Mouse (Mus musculus) E14TG2a.4 (cell line): ENCODE data around the gene Mrpl37.
A peak's percentile ranks its signal among the peaks of the same experiment; 100 is the strongest.
"Not testable (repeated sequence)": the region's sequence is repeated elsewhere in the genome, so short reads cannot be mapped to it uniquely, and the experiment has no call there.

Experiments
- H3K27me3 ChIP-seq: 2 replicates; pipeline ENCODE4 v1.6.1; 2014; ENCODE audit warnings: low read length, control low read depth; ENCODE audit not compliant: insufficient read depth
- H3K36me3 ChIP-seq: 2 replicates; pipeline ENCODE4 v1.6.1; 2014; ENCODE audit warnings: low read length, control low read depth; ENCODE audit not compliant: insufficient read depth
- H3K4me1 ChIP-seq: replicated peaks from 2 replicates; pipeline ENCODE4 v1.6.1; 2014; ENCODE audit warnings: low read depth, low read length, control low read depth
- H3K4me3 ChIP-seq: replicated peaks from 2 replicates; pipeline ENCODE4 v1.5.1; 2014; ENCODE audit warnings: mild to moderate bottlenecking, low read length
- H3K9me3 ChIP-seq: 2 replicates; pipeline ENCODE4 v1.6.1; 2014; ENCODE audit warnings: low read length, control low read depth
- CTCF ChIP-seq: conservative IDR thresholded peaks from 2 replicates; pipeline ENCODE4 v1.5.1; 2014; ENCODE audit warnings: low read length
- NANOG ChIP-seq: IDR thresholded peaks from 2 replicates; pipeline ENCODE4 v1.6.1; 2014; ENCODE audit warnings: borderline replicate concordance, low read length, mixed read lengths
- POU5F1 ChIP-seq: IDR thresholded peaks from 2 replicates; pipeline ENCODE4 v1.6.1; 2014; ENCODE audit warnings: low read length, borderline replicate concordance

Gene Mrpl37

DNA sequence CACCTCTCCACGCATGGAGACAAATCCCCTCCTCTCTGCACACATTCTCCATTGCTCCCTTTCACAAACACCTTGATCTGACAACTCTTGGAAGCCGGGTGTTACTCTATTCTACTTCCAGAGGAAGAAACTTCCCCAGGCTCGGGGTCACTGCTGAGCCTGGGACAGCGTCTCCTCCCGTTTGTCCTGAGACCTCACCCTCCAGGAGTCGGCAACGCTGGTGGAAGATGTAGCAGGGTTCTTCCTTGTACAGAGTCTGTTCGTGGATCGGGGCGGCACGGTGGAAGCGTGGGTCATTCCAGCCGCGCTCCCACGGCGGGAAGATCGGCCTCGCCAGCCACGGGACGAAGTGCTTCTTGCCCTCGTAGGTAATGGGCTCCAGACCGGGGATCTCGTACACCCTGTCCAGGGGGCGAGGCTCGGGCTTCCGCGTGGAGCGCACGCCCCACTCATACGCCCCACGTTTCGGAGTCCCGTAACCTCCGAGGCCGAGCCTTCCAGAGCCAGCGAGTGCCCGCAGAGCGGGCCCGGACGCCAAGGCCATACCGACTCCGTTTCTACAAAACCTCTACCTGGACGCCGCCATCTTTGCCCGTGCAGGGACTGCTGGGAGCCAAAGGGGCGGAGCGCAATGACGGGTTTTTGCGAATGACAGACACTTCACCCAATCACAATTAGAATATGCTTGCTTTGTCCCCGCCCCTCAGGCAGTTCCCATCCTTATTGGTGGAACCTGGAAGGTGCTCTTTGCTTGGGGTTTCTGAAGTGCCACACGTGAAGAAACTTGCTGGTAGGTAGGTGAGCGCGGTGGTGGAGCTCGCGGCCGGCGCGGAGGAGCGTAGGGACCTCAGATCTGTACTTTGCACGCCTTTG, at the start of gene Mrpl37, which contains the start of gene Cyb5rl:
Mrpl37 (minus strand) TSS at position 617 of the 873 bp plus-strand sequence.
Cyb5rl (plus strand) TSS at position 737 of the 873 bp plus-strand sequence.
- no peak for TF ChIP-seq POU5F1
- TF ChIP-seq NANOG, result no peak
- no peak for TF ChIP-seq CTCF
- Histone ChIP-seq H3K27me3 (no peaks in the 10 kb centered on the region), H3K4me3 (peak within 1 kb of the TSS; percentile 96)

GRCm38 (mm10) chr4:107114278-107114677, 47.6 kb upstream of the Mrpl37 start:
- no peak overlapping the region for H3K4me3 ChIP-seq
- TF ChIP-seq CTCF, result no peak
- TF ChIP-seq POU5F1, result no peak
- TF ChIP-seq NANOG, result no peak
- H3K9me3 ChIP-seq, result no peaks in the 10 kb centered on the region
- H3K27me3 ChIP-seq, result 0 out of 2 replicates have a peak, but pooled peaks cover 4% of the 10 kb centered on the region
- no peaks in the 10 kb centered on the region for H3K4me1 ChIP-seq
- no peaks in the 10 kb centered on the region for H3K36me3 ChIP-seq

More for the DNA sequence above, at the start of gene Mrpl37, which contains the start of gene Cyb5rl:
- Histone ChIP-seq H3K9me3 (no peaks in the 10 kb centered on the region), H3K4me1 (peaks cover 30% of the 10 kb centered on the region), H3K36me3 (peaks cover 42% of the 10 kb centered on the region)

DNA sequence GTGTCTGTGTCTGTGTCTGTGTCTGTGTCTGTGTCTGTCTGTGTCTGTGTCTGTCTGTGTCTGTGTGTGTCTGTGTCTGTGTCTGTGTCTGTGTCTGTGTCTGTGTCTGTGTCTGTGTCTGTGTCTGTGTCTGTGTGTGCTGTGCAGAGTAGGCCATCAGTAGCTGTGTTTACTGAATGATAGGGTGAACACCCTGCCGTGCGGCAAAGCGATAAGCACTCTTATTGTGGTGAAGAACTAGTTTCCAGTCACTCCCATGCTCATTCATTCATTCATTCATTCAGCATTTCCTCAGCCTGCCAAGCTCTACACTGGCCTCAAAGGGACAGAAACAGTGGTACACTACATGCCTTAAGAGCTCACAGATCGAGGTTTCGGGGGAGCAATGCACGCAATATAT, 42.5 kb upstream of the Mrpl37 start:
- Histone ChIP-seq H3K27me3 (peaks cover 16% of the 10 kb centered on the region), H3K4me1 (peaks cover 23% of the 10 kb centered on the region)
- not testable (repeated sequence) for H3K4me3 ChIP-seq, H3K36me3 ChIP-seq, H3K9me3 ChIP-seq

DNA sequence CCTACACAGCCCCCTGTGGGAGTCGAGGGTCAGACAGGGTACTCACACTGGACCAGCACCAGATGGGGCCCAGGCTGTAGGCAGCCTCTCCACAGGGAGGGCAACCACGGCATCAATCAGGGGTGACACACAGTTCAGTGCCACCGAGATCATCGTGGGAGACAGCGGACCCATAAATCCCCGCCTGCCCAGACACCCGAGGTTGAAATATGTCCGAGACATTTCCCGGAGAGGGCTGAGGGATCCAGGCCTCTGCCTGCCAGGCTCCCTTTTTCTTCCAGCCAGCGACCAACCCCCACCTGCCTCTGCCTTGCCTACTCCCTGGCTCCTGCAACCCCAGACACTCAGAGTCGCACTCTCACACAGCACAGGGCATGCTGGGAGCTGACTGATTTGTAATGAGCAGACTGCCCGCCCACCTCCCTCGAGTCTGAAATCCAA, 41.6 kb upstream of the Mrpl37 start:
- TF ChIP-seq CTCF, result no peak
- TF ChIP-seq NANOG, result no peak
- no peak for TF ChIP-seq POU5F1
- Histone ChIP-seq H3K4me3 (peak overlapping the region; percentile 60), H3K9me3 (no peaks in the 10 kb centered on the region), H3K27me3 (peaks cover 16% of the 10 kb centered on the region), H3K4me1 (peaks cover 23% of the 10 kb centered on the region), H3K36me3 (no peaks in the 10 kb centered on the region)

GRCm38 (mm10) chr4:107106777-107107176, 40.1 kb upstream of the Mrpl37 start:
- Histone ChIP-seq H3K9me3 (no peaks in the 10 kb centered on the region), H3K36me3 (no peaks in the 10 kb centered on the region), H3K27me3 (peaks cover 12% of the 10 kb centered on the region), H3K4me1 (peaks cover 23% of the 10 kb centered on the region), H3K4me3 (no peak overlapping the region)
- TF ChIP-seq NANOG (no peak), CTCF (no peak), POU5F1 (no peak)

- TF ChIP-seq CTCF (no peak), POU5F1 (no peak), NANOG (no peak)
- H3K9me3 ChIP-seq, result no peaks in the 10 kb centered on the region
- H3K36me3 ChIP-seq, result no peaks in the 10 kb centered on the region
- no peak overlapping the region for H3K4me3 ChIP-seq
- peaks cover 8% of the 10 kb centered on the region for H3K27me3 ChIP-seq
- H3K4me1 ChIP-seq, result peaks cover 25% of the 10 kb centered on the region
These were observed 35.6 kb upstream of the Mrpl37 start for GRCm38 (mm10) chr4:107102220-107102619.

DNA sequence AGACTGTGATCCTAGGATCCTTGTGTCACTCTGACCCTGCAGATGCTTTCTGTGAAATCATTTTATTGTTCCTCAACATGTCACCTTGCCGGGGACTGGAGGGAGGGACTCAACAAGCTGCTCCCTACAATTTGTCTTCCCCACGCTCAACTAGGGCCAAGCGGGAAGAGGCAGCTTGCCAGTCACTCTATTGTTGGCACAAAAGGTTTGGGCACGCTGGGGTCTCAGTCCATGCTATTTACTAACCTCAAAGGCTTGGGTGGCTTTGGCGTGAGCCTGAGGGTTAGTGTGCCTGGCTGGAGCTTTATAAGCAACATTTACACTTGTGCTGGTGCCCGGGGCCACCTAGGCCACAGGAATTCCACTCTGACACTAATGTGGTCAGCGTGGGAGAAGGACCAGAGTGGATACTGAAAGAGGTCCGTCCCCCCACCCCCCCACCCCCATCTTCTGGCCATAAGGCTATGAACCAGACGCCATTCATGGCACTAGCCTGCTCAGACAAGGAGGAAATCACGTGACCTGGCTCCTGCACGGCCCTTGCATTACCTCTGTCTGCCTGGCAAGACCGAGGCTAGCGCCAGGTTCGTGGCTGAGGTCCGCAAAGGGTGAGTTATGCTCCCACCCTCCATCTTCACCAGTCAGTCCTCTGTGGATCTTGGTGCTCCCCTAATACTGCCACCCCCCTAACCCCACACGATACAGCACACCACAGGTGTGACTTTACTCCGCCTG, 32.3 kb upstream of the Mrpl37 start:
- Histone ChIP-seq H3K27me3 (peaks cover 17% of the 10 kb centered on the region), H3K4me1 (peaks cover 36% of the 10 kb centered on the region), H3K9me3 (no peaks in the 10 kb centered on the region), H3K4me3 (no peak overlapping the region), H3K36me3 (no peaks in the 10 kb centered on the region)
- TF ChIP-seq NANOG, result no peak
- no peak for TF ChIP-seq POU5F1
- TF ChIP-seq CTCF, result no peak

GRCm38 (mm10) chr4:107098375-107098774, 31.7 kb upstream of the Mrpl37 start:
- Histone ChIP-seq H3K4me3 (no peak overlapping the region), H3K9me3 (no peaks in the 10 kb centered on the region), H3K4me1 (peaks cover 38% of the 10 kb centered on the region), H3K36me3 (no peaks in the 10 kb centered on the region), H3K27me3 (peaks cover 17% of the 10 kb centered on the region)
- TF ChIP-seq POU5F1, result no peak
- no peak for TF ChIP-seq NANOG
- TF ChIP-seq CTCF, result no peak
